Mouse (Mus musculus) spleen, embryonic (tissue): ENCODE data around the gene Crkl.

Experiments used
- CTCF ChIA-PET: fragments of 350-600 bp; sonication (Branson Sonifier 250); formaldehyde crosslinking; loops from one replicate; lab custom pipeline; 2022; lab: Charles Lee

Gene Crkl

DNA sequence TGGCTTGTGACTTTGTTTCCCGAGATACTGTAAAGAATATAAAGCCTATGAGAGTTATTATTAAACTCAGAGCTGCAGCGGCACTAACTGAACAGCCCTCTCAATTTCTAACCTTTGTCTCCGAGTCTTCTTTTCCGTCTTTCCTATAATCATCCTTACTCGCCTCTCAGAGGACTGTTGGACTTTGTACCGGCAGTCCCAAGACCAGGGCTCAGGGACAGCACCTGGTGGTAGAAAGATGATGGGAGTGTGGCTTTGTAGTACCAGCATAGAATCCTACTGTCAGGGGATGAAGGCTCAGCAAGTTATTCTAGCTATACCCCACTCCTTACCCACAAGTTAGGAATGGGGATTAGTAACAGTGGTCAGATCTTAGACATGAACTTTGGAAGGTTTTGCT, 74.4 kb downstream of the Crkl start:
- CTCF ChIA-PET = no interaction called here

DNA sequence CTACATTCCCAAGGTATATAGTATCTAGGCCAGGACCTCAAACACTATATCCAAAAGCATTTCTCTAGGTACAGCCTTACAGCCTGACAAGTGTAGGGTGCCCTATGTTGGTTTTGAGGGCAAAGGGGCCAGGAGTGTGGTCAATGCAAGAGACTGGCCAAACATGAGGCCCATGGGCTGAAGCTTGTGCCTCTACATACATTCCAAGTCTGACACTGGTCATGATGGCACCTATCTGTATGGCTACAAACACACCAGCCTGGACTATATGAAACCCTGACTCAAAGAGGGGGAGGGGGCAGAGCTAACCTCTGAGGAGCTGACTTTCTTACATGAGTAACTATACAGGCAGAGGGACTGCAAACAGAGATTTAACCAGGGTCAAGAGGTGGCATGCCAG, 75.8 kb downstream of the Crkl start:
- CTCF ChIA-PET = no interaction called here

DNA sequence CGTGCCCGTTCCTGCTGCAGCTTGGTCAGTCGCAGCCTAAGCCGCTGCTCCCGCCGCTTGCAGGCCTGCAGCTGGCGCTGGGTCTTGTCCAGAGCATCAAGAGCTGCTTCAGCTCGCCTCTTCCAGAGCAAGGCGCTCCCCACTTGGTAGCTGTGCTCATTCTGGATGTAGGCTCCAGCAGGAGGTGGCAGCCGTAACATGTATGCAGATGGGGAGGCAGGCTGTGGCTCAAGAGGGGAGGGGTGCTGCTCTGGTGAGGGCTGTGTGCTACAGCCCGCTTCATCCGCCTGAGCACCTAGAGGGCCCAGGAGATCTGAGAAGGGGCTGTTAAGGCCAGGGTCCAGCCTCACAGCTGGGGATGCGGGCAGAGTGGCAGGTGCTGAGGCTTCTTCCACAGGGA, 76.5 kb downstream of the Crkl start:
- CTCF ChIA-PET = no interaction called here

DNA sequence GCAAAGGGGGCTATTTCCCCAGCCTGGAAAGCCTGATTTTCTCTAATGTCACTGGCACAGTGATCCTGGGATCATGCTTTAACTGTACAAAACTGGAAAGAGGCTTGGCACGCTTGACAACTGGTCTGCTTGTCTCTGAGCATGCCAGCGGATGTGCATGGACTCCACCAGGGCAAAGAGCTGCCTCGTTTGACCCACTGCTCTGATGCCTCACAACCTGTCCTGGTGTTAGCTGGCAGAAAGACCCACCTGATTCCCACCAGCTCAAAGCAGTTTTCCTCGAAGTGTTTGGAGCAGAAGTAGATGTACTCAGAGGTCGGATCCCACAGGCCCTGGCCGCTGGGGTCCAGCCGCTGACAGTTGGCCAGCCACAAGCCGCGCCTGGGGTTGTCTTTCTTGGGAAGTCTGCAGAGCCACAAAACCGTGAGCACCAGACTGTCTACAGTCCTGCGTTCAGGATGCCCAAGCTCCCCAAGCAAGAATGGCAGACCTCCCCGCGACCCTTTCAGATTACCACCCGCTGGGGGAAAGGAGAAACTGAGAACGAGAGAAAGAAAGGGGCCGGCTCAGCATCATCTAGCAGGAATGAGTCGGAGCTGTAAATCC, 78.3 kb downstream of the Crkl start:
- CTCF ChIA-PET = interaction anchor here (0.6 kb wide), 1 partner anchor 11 kb away, joined by 3 read pairs; no protein-coding TSS in a partner anchor

DNA sequence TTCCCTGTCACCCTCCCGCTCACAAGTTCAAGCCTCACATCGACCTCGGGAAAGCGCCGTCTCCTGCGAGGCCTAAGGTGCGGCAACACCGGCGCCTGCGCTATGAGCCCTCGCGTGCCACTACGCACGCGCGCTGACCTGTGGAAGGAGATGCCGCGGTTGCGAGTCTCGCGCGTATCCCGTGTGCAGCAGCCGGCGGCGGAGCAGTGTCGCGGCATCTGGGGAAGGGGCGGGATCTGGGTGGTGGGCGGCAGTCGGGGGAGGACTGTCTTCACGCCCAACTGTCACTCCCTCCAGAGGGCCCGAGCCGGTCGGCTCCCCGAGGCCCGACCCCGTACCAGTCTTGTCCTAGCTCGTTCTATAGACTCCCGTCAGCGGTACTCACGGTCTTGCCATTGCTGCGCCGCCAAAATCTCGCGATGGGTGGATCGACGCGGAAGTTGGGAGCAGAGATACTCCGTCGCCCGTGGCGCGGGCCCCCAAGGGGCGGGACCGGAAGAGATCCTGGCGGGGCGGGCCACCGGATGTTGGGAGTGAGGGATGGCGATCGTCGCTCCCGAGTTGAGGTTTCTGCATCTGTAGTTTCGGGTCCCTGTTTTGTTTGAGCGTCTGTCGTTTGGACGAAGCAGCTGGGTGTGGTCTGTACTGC, 79.0 kb downstream of the Crkl start, which contains the start of gene Thap7:
Thap7 (minus strand) TSS at position 497 of the 649 bp plus-strand sequence.
- CTCF ChIA-PET = interaction anchor here (0.6 kb wide), 1 partner anchor 12 kb away, joined by 3 read pairs; no protein-coding TSS in a partner anchor

GRCm38 (mm10) chr16:17532271-17532670, 80.5 kb downstream of the Crkl start:
- CTCF ChIA-PET = no interaction called here

DNA sequence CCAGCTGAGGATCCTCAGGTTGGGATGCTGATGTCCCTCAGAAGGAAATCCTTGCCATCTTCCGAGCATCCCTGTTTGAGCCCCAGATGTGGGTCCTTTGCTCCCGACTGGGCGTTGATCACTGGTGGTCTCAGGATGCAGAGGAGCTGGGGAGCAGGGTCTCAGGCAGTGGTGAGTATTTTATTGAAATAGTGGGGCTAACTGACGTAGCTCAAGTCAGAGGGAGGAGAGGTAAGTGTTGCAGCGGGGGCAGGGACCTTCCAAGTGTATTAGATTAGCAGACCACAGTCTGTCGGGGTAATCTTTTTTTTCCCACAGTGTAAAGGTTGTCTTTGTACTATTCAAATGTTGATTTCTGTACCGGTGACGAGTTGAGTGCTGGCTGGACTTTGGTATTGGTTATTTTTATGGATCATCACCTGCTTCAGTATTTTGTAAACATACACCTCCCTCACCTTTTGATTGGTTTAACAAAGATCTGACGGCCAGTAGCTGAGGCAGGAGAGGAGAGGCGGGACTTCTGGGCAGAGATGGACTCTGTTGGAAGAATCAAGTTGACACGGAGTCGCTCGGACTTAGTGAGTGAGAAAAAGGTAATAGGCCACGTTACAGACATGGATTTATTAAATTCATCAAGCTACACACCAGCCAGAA, 81.0 kb downstream of the Crkl start:
- CTCF ChIA-PET = no interaction called here

- CTCF ChIA-PET = no interaction called here
These were observed 84.8 kb downstream of the Crkl start for GRCm38 (mm10) chr16:17536584-17536983.
